Mouse (Mus musculus) MEL (cell line): ENCODE results near the gene Mtrf1l. TPM values are rescaled to one million over a fixed set of nuclear protein-coding genes. Genes with fewer than 3 reads are reported as not detected.

Experiments used
- DNase-seq: peaks from one replicate; pipeline ENCODE4 v3.0.0; 2011; ENCODE audit warnings: low read depth, low spot score
- H3K27ac ChIP-seq: 2 replicates; pipeline ENCODE4 v1.5.1; 2012; ENCODE audit warnings: low read depth, mild to moderate bottlenecking, control low read depth, low read length, moderate library complexity; ENCODE audit not compliant: control insufficient read depth
- H3K27me3 ChIP-seq, 2 experiments: fragments of 150-350 bp in 1 of 2; sonication (generic) in 1 of 2; 2 replicates each; pipeline ENCODE4 v1.6.1; 2012; ENCODE audit warnings: low read length in 2 of 2, mild to moderate bottlenecking in 2 of 2, improper control_type of control experiment in 1 of 2, moderate library complexity in 1 of 2; ENCODE audit not compliant: insufficient read depth in 2 of 2, control insufficient read depth in 1 of 2
- H3K36me3 ChIP-seq, 2 experiments: 2 replicates each; pipeline ENCODE4 v1.6.1; 2012 to 2014; ENCODE audit warnings: low read length in 2 of 2, improper control_type of control experiment in 1 of 2, inconsistent platforms in 1 of 2, mild to moderate bottlenecking in 1 of 2; ENCODE audit not compliant: insufficient read depth in 2 of 2, control insufficient read depth in 1 of 2
- H3K4me1 ChIP-seq, 2 experiments: fragments of 150-350 bp in 1 of 2; sonication (generic) in 1 of 2; 2 replicates each; pipeline ENCODE4 v1.6.1; 2012; ENCODE audit warnings: low read length in 2 of 2, improper control_type of control experiment in 1 of 2, mild to moderate bottlenecking in 1 of 2; ENCODE audit not compliant: insufficient read depth in 2 of 2, control insufficient read depth in 1 of 2
- H3K4me3 ChIP-seq, 2 experiments: fragments of 150-350 bp in 1 of 2; sonication (generic) in 1 of 2; 2 replicates each; pipeline ENCODE4 v1.5.1; 2012; ENCODE audit warnings: low read depth in 2 of 2, low read length in 2 of 2, mild to moderate bottlenecking in 2 of 2, moderate library complexity in 2 of 2, control low read depth in 1 of 2, improper control_type of control experiment in 1 of 2; ENCODE audit not compliant: control insufficient read depth in 1 of 2, insufficient read depth in 1 of 2
- H3K79me2 ChIP-seq: 2 replicates; pipeline ENCODE4 v1.6.1; 2012; ENCODE audit warnings: mild to moderate bottlenecking, low read length, moderate library complexity; ENCODE audit not compliant: control insufficient read depth, poor library complexity, insufficient read depth
- H3K9ac ChIP-seq: 2 replicates; pipeline ENCODE4 v1.6.1; 2012; ENCODE audit warnings: low read depth, mild to moderate bottlenecking, control low read depth, low read length, moderate library complexity; ENCODE audit not compliant: control insufficient read depth, poor library complexity, severe bottlenecking
- H3K9me3 ChIP-seq: fragments of 150-350 bp; sonication (generic); replicated peaks from 2 replicates; pipeline ENCODE4 v1.6.1; 2012; ENCODE audit warnings: mild to moderate bottlenecking, low read length, improper control_type of control experiment, moderate library complexity; ENCODE audit not compliant: insufficient read depth
- BHLHE40 ChIP-seq: IDR thresholded peaks from 2 replicates; pipeline ENCODE4 v1.6.1; 2012; ENCODE audit warnings: low read depth, mild to moderate bottlenecking, inconsistent platforms, low read length, improper control_type of control experiment, borderline replicate concordance
- CTCF ChIP-seq, 3 experiments: IDR thresholded peaks in 2 of 3; conservative IDR thresholded peaks in 1 of 3; 2 replicates each; pipeline ENCODE4 v1.5.1; 2011 to 2012; ENCODE audit warnings: low read length in 3 of 3, low read depth in 2 of 3, mild to moderate bottlenecking in 2 of 3, improper control_type of control experiment in 1 of 3, inconsistent platforms in 1 of 3, mixed read lengths in 1 of 3, moderate library complexity in 1 of 3; ENCODE audit not compliant: control insufficient read depth in 1 of 3, insufficient read depth in 1 of 3, poor library complexity in 1 of 3, severe bottlenecking in 1 of 3
- ELF1 ChIP-seq: IDR thresholded peaks from 2 replicates; pipeline ENCODE4 v1.6.1; 2014; ENCODE audit warnings: low read depth, mild to moderate bottlenecking, inconsistent platforms, low read length, improper control_type of control experiment, moderate library complexity
- GABPA ChIP-seq: IDR thresholded peaks from 2 replicates; pipeline ENCODE4 v1.6.1; 2012; ENCODE audit warnings: low read depth, mild to moderate bottlenecking, inconsistent platforms, low read length, improper control_type of control experiment, moderate library complexity
- GATA1 ChIP-seq: IDR thresholded peaks from 2 replicates; pipeline ENCODE4 v1.6.1; 2011; ENCODE audit warnings: low read depth, low read length, improper control_type of control experiment
- HCFC1 ChIP-seq: IDR thresholded peaks from 2 replicates; pipeline ENCODE4 v1.6.1; 2012; ENCODE audit warnings: low read depth, mild to moderate bottlenecking, inconsistent platforms, low read length, improper control_type of control experiment, moderate library complexity
- MAX ChIP-seq: IDR thresholded peaks from 2 replicates; pipeline ENCODE4 v1.6.1; 2011; ENCODE audit warnings: low read length, improper control_type of control experiment
- MAZ ChIP-seq: IDR thresholded peaks from 2 replicates; pipeline ENCODE4 v1.6.1; 2012; ENCODE audit warnings: low read depth, mild to moderate bottlenecking, inconsistent platforms, low read length, improper control_type of control experiment
- MEF2A ChIP-seq: IDR thresholded peaks from 2 replicates; pipeline ENCODE4 v1.6.1; 2014; ENCODE audit warnings: low read depth, mild to moderate bottlenecking, inconsistent platforms, low read length, improper control_type of control experiment; ENCODE audit not compliant: poor library complexity, insufficient replicate concordance, severe bottlenecking; ENCODE audit errors: extremely low read depth
- NRF1 ChIP-seq: IDR thresholded peaks from 2 replicates; pipeline ENCODE4 v1.6.1; 2014; ENCODE audit warnings: low read depth, mild to moderate bottlenecking, inconsistent platforms, low read length, improper control_type of control experiment, moderate library complexity; ENCODE audit not compliant: poor library complexity, insufficient read depth, severe bottlenecking
- POLR2AphosphoS2 ChIP-seq: IDR thresholded peaks from 2 replicates; pipeline ENCODE4 v1.6.1; 2011; ENCODE audit warnings: low read length, improper control_type of control experiment
- POLR2AphosphoS5 ChIP-seq: IDR thresholded peaks from 2 replicates; pipeline ENCODE4 v1.6.1; 2012; ENCODE audit warnings: low read depth, borderline replicate concordance, mild to moderate bottlenecking, inconsistent platforms, low read length, moderate library complexity, mixed read lengths
- RAD21 ChIP-seq: IDR thresholded peaks from 2 replicates; pipeline ENCODE4 v1.6.1; 2011; ENCODE audit warnings: mild to moderate bottlenecking, low read depth, low read length, improper control_type of control experiment
- SMC3 ChIP-seq: IDR thresholded peaks from 2 replicates; pipeline ENCODE4 v1.6.1; 2011; ENCODE audit warnings: low read depth, low read length, improper control_type of control experiment
- TAL1 ChIP-seq: IDR thresholded peaks from 2 replicates; pipeline ENCODE4 v1.6.1; 2012; ENCODE audit warnings: mild to moderate bottlenecking, inconsistent platforms, low read length, moderate library complexity, mixed read lengths
- ZC3H11A ChIP-seq: IDR thresholded peaks from 2 replicates; pipeline ENCODE4 v1.6.1; 2012; ENCODE audit warnings: low read depth, mild to moderate bottlenecking, inconsistent platforms, low read length, improper control_type of control experiment
- ZKSCAN1 ChIP-seq: IDR thresholded peaks from 2 replicates; pipeline ENCODE4 v1.6.1; 2012; ENCODE audit warnings: low read depth, mild to moderate bottlenecking, inconsistent platforms, low read length, improper control_type of control experiment, moderate library complexity
- polyA plus RNA-seq, 2 experiments: library from polyadenylated mRNA; stranded (reverse) in 1 of 2; unstranded in 1 of 2; fragments of >175 nt in 1 of 2; fragments of >200 nt in 1 of 2; gene quantifications; 2 replicates each; pipeline versions ENCODE4 v1.2.1 to v1.2.4; 2012; ENCODE audit warnings: low replicate concordance in 2 of 2, low read depth in 1 of 2; ENCODE audit not compliant: insufficient read length in 2 of 2, insufficient read depth in 1 of 2, missing spikeins in 1 of 2
- total RNA-seq: library from RNA; depleted of rRNA; stranded (reverse); fragments of 300-350 nt; gene quantifications from 2 replicates; pipeline ENCODE4 v1.2.3, GENCODE M21; 2012; rRNA removed

The Mtrf1l gene
- total and polyA plus RNA-seq, 3 experiments, result 4.6 to 5.6 TPM; not detected in 1

- no peak for TF ChIP-seq GATA1
- TF ChIP-seq RAD21, result peak; percentile 79
- no peak for TF ChIP-seq POLR2AphosphoS5
These were observed 33.1 kb downstream of the Mtrf1l start (continued) for GRCm38 (mm10) chr10:5790657-5791056.

- no peaks in the 10 kb centered on the region for H3K36me3 ChIP-seq
- no peaks in the 10 kb centered on the region for H3K9me3 ChIP-seq
- H3K4me1 ChIP-seq, result no peaks in the 10 kb centered on the region
- no peaks in the 10 kb centered on the region for H3K79me2 ChIP-seq
- H3K27ac ChIP-seq, result no peak overlapping the region
- DNase-seq, result peak; percentile 61
- peaks cover 0 to 2% of the 10 kb centered on the region in 2 experiments; a peak in 3 of 4 replicates for H3K27me3 ChIP-seq
- H3K9ac ChIP-seq, result no peak overlapping the region
- peak; percentile 69 for TF ChIP-seq RAD21
- TF ChIP-seq ZC3H11A, result 0 out of 2 replicates have a peak, but pooled peaks have one; percentile 50
- TF ChIP-seq ELF1, result no peak
- no peak for TF ChIP-seq MEF2A
- no peak for TF ChIP-seq GABPA
- no peak for TF ChIP-seq ZKSCAN1
- TF ChIP-seq POLR2AphosphoS2, result no peak
- TF ChIP-seq HCFC1, result no peak
- TF ChIP-seq TAL1, result no peak
- no peak for TF ChIP-seq BHLHE40
- TF ChIP-seq MAZ, result no peak
- TF ChIP-seq NRF1, result no peak
- TF ChIP-seq MAX, result no peak
- peak; percentile 79 for TF ChIP-seq SMC3
- TF ChIP-seq CTCF (IDR thresholded peaks at IDR 0.05 in 2 of 3, conservative IDR thresholded peaks at IDR 0.05 in 1 of 3; ENCODE audit: control insufficient read depth in 1 of 3, insufficient read depth in 1 of 3, low read depth in 2 of 3, low read length in 3 of 3, poor library complexity in 1 of 3, severe bottlenecking in 1 of 3), result peak; percentile 55 to 82 (median 67)
- no peak overlapping the region for H3K4me3 ChIP-seq
These were observed 36.8 kb downstream of the Mtrf1l start for GRCm38 (mm10) chr10:5786923-5787322.

Other genes with a start within 250 kb of the Mtrf1l start
- gene Myct1, start 230.1 kb downstream of the Mtrf1l start, total RNA-seq, result 0.07 TPM in 1 of 2 replicates, not detected in the other
- gene Myct1, start 230.1 kb downstream of the Mtrf1l start, polyA plus RNA-seq, result under 1 TPM in 1 of 2 experiments, not detected in 1; 0.24 TPM
- gene Vip, start 184.7 kb downstream of the Mtrf1l start, total RNA-seq, result not detected in 2 replicates
- not detected for gene Vip, start 184.7 kb downstream of the Mtrf1l start, polyA plus RNA-seq
- gene Fbxo5, start 18.3 kb downstream of the Mtrf1l start, total RNA-seq, result 41.0 and 48.7 TPM in 2 replicates
- gene Fbxo5, start 18.3 kb downstream of the Mtrf1l start, polyA plus RNA-seq, result 1,000 to 10,000 TPM in 1 of 2 experiments, 10 to 100 TPM in 1; 36.1 to 1,320 TPM
- gene Rgs17, start 98.5 kb upstream of the Mtrf1l start, total RNA-seq, result not detected in 2 replicates
- gene Rgs17, start 98.5 kb upstream of the Mtrf1l start, polyA plus RNA-seq, result not detected